Mouse (Mus musculus) lung, postnatal 0 days (tissue): Measurements from ENCODE around the gene Grid2.

ENCODE experiments used
- CTCF ChIP-seq: IDR thresholded peaks from 2 replicates; pipeline ENCODE4 v1.5.1; 2016; ENCODE audit warnings: antibody characterized with exemption, mild to moderate bottlenecking
- EP300 ChIP-seq: IDR thresholded peaks from 2 replicates; pipeline ENCODE4 v1.6.1; 2016; ENCODE audit warnings: antibody characterized with exemption, mild to moderate bottlenecking, control low read depth

- no peak for TF ChIP-seq CTCF
- TF ChIP-seq EP300: no peak
Measured at GRCm38 (mm10) chr6:63701684-63702083, 446.0 kb downstream of the Grid2 start.
